Mouse (Mus musculus): ENCODE measurements around the gene Rp9. TPM values are rescaled to one million over a fixed set of nuclear protein-coding genes. Genes with fewer than 3 reads are reported as not detected.
"Not testable (repeated sequence)": the region's sequence is repeated elsewhere in the genome, so short reads cannot be mapped to it uniquely, and the experiment has no call there.

Rp9 gene
- polyA plus RNA-seq, 1 experiment: 91.6 TPM

GRCm38 (mm10) chr9:22455041-22455440 is 14.5 kb downstream of the Rp9 start:
- H3K27ac ChIP-seq (ENCODE audit: insufficient read depth, low read length): no peak overlapping the region
- no peak overlapping the region for H3K4me3 ChIP-seq (replicated peaks; ENCODE audit: insufficient read depth, low read depth, low read length)
- TF ChIP-seq POLR2A (IDR thresholded peaks at IDR 0.05; ENCODE audit: borderline replicate concordance, insufficient read depth, low read length): no peak
- TF ChIP-seq CTCF (IDR thresholded peaks at IDR 0.05; ENCODE audit: borderline replicate concordance, insufficient read depth, low read depth, low read length): no peak
- no peaks in the 10 kb centered on the region for H3K27me3 ChIP-seq (ENCODE audit: control insufficient read depth, insufficient read depth, low read length)
- H3K4me1 ChIP-seq (ENCODE audit: control insufficient read depth, insufficient read depth, low read length): no peaks in the 10 kb centered on the region; the same call in 1 of the 2 replicates
- no peak for DNase-seq

DNA sequence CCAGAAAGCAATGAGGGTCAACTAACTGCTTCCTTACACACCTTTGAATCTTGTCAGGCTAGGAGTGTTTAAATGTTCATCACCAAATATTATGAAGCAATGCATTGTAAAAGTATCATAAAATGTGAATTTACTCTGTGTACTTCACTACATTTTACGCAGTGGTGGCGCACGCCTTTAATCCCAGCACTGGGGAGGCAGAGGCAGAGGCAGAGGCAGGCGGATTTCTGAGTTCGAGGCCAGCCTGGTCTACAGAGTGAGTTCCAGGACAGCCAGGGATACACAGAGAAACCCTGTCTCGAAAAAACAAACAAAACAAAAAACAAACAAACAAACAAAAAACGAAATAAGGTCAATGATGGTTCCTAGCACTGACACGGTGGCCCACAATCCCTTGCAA is 15.6 kb downstream of the Rp9 start, which contains the start of gene Gm17545:
TSS of gene Gm17545 (plus strand) at position 301 of the 400 bp plus-strand sequence.
- WGBS: 94% methylated on average over 8 of the region's 8 CpGs

DNA sequence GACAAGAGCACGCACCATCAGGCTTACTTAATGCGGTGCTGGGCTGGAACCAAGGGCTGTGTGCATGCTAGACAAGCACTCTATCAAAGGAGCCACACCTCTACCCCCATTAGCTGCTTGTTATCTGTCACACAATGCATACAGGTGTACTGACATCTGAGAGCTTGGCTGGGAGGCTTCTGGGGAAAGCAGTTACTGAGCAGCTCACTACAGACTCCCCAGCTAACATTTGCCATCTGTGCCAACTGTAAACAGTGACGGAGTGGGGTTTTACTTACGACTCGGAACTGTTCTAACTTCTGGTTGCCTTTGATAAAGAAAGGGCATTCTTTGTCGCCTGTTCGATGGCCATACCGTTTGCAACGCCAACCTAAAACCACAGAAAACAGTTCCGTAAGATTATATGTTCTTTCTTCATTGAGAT is 16.0 kb downstream of the Rp9 start:
- Histone ChIP-seq H3K4me3 (replicated peaks; ENCODE audit: insufficient read depth, low read depth, low read length) (no peak overlapping the region), H3K4me1 (ENCODE audit: control insufficient read depth, insufficient read depth, low read length) (no peaks in the 10 kb centered on the region; the same call in 1 of the 2 replicates), H3K27ac (ENCODE audit: insufficient read depth, low read length) (no peak overlapping the region), H3K27me3 (ENCODE audit: control insufficient read depth, insufficient read depth, low read length) (no peaks in the 10 kb centered on the region)
- no peak for DNase-seq
- TF ChIP-seq CTCF (IDR thresholded peaks at IDR 0.05; ENCODE audit: borderline replicate concordance, insufficient read depth, low read depth, low read length): no peak
- TF ChIP-seq POLR2A (IDR thresholded peaks at IDR 0.05; ENCODE audit: borderline replicate concordance, insufficient read depth, low read length): no peak
- 82% methylated on average over 10 of the region's 10 CpGs for WGBS

More for the DNA sequence above, 15.6 kb downstream of the Rp9 start, which contains the start of gene Gm17545:
- H3K4me1 ChIP-seq (ENCODE audit: control insufficient read depth, insufficient read depth, low read length); H3K27ac ChIP-seq (ENCODE audit: insufficient read depth, low read length); H3K4me3 ChIP-seq (replicated peaks; ENCODE audit: insufficient read depth, low read depth, low read length); DNase-seq; H3K27me3 ChIP-seq (ENCODE audit: control insufficient read depth, insufficient read depth, low read length): not testable (repeated sequence)

DNA sequence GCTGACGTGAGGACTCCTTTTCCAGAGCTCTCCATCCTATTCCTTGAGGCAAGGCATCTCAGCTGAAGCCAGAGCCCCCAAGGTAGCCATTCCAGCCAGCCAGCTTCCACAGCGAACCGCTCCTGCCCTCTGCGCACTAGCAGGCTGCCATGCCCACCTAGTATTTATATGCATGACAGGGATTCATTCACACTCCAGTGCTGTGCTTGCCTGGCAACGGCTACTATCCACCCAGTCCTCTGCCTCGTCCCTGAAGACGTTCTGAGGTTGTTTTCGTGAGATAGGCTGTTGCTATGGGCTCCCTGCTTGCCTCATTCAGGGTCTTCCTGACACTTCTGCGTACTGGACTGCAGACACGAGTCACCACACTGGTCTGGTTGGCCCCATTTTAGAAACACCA is 16.8 kb downstream of the Rp9 start:
- H3K27ac ChIP-seq (ENCODE audit: insufficient read depth, low read length): no peak overlapping the region
- WGBS: 81% methylated on average over 10 of the region's 10 CpGs
- H3K4me1 ChIP-seq (ENCODE audit: control insufficient read depth, insufficient read depth, low read length): no peaks in the 10 kb centered on the region; the same call in 1 of the 2 replicates
- TF ChIP-seq POLR2A (IDR thresholded peaks at IDR 0.05; ENCODE audit: borderline replicate concordance, insufficient read depth, low read length): no peak
- TF ChIP-seq CTCF (IDR thresholded peaks at IDR 0.05; ENCODE audit: borderline replicate concordance, insufficient read depth, low read depth, low read length): no peak
- no peak for DNase-seq
- no peak overlapping the region for H3K4me3 ChIP-seq (replicated peaks; ENCODE audit: insufficient read depth, low read depth, low read length)
- H3K27me3 ChIP-seq (ENCODE audit: control insufficient read depth, insufficient read depth, low read length): no peaks in the 10 kb centered on the region

DNA sequence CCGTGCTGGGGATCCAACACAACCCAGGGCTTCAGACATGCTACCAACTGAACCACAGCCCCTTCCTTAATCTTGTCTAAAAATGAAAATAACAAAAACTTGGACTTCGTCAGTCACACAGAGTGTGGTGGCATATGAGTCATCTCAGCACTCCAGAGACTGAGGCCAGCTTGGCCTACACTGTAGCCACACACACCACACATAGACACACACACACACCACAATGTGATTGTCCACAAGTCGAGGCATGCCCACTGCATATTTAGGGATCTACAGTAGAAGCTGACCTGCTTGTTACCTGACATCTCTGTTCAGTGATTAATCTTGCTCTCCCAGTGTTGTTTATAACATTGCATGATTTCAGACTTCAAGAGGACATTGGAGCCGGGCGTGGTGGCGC is 20.3 kb downstream of the Rp9 start:
- no peak for TF ChIP-seq CTCF (IDR thresholded peaks at IDR 0.05; ENCODE audit: borderline replicate concordance, insufficient read depth, low read depth, low read length)
- TF ChIP-seq POLR2A (IDR thresholded peaks at IDR 0.05; ENCODE audit: borderline replicate concordance, insufficient read depth, low read length): no peak
- 80% methylated on average over 6 of the region's 6 CpGs for WGBS
- no peak for DNase-seq

DNA sequence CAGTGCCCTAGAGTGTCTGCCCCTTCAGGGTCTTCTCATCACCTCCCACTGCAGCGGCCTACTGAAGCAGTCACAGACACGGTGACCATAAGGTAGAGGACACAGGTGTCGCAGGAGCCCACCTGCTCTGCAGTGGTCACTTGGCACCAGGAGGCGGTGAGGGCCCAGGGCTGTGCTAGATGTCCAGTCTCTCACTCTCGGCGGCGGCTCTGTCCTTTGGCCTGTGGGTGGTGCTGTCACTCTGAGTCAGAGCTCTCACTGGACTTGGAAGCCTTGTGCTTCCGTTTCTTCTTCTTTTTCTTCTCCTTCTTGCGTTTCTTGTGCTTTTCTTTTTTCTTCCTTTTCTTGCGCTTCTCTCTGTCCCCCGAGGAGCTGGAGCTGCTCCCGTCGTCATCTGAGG is 21.1 kb downstream of the Rp9 start:
- TF ChIP-seq POLR2A (IDR thresholded peaks at IDR 0.05; ENCODE audit: borderline replicate concordance, insufficient read depth, low read length) (no peak), CTCF (IDR thresholded peaks at IDR 0.05; ENCODE audit: borderline replicate concordance, insufficient read depth, low read depth, low read length) (peak; percentile 56)
- H3K4me1 ChIP-seq (ENCODE audit: control insufficient read depth, insufficient read depth, low read length): no peaks in the 10 kb centered on the region; the same call in 1 of the 2 replicates
- no peaks in the 10 kb centered on the region for H3K27me3 ChIP-seq (ENCODE audit: control insufficient read depth, insufficient read depth, low read length)
- WGBS: 62% methylated on average over 13 of the region's 13 CpGs
- no peak overlapping the region for H3K4me3 ChIP-seq (replicated peaks; ENCODE audit: insufficient read depth, low read depth, low read length)
- peak in 1 of 2 experiments; percentile 29 for DNase-seq
- no peak overlapping the region for H3K27ac ChIP-seq (ENCODE audit: insufficient read depth, low read length)

More for the DNA sequence above, 20.3 kb downstream of the Rp9 start:
- H3K4me1 ChIP-seq (ENCODE audit: control insufficient read depth, insufficient read depth, low read length): no peaks in the 10 kb centered on the region; the same call in 1 of the 2 replicates
- no peaks in the 10 kb centered on the region for H3K27me3 ChIP-seq (ENCODE audit: control insufficient read depth, insufficient read depth, low read length)
- H3K4me3 ChIP-seq (replicated peaks; ENCODE audit: insufficient read depth, low read depth, low read length): no peak overlapping the region
- no peak overlapping the region for H3K27ac ChIP-seq (ENCODE audit: insufficient read depth, low read length)

DNA sequence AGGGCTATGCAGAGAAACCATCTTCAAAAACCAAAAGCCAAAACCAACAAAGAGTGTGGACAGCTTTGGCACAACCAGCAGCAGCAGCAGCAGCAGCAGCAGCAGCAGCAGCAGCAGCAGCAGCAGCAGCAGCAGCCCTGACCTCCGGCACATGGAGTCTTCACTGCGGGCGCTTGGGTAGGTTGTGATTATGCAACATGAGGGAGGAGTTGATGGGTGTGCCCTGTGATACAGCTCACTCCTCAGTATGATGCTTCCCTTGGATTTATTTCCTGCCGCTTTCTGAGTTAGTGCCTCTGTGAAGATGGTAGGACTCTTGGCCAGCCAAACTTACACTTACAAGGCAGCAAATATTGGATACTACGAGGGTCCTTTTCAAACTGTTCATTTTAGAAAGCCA is 22.3 kb downstream of the Rp9 start:
- TF ChIP-seq CTCF (IDR thresholded peaks at IDR 0.05; ENCODE audit: borderline replicate concordance, insufficient read depth, low read depth, low read length) (no peak), POLR2A (IDR thresholded peaks at IDR 0.05; ENCODE audit: borderline replicate concordance, insufficient read depth, low read length) (no peak)
- Histone ChIP-seq H3K4me3 (replicated peaks; ENCODE audit: insufficient read depth, low read depth, low read length) (no peak overlapping the region), H3K4me1 (ENCODE audit: control insufficient read depth, insufficient read depth, low read length) (no peaks in the 10 kb centered on the region; the same call in 1 of the 2 replicates), H3K27me3 (ENCODE audit: control insufficient read depth, insufficient read depth, low read length) (no peaks in the 10 kb centered on the region), H3K27ac (ENCODE audit: insufficient read depth, low read length) (no peak overlapping the region)
- 82% methylated on average over 5 of the region's 5 CpGs for WGBS
- no peak for DNase-seq

DNA sequence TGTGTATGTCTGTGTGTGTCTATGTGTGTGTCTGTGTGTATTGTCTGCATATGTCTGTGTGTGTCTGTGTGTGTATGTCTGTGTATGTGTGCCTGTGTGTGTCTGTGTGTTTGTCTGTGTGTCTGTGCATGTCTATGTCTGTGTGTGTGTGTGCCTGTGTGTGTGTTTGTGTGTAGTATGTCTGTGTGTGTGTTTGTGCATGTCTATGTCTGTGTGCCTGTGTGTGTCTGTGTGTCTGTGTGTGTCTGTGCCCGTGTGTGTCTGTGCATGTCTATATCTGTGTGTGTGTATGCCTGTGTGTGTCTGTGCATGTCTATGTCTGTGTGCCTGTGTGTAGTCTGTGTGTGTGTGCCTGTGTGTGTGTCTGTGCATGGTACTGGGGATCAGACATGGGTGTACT is 24.4 kb downstream of the Rp9 start:
- TF ChIP-seq CTCF (IDR thresholded peaks at IDR 0.05; ENCODE audit: borderline replicate concordance, insufficient read depth, low read depth, low read length) (no peak), POLR2A (IDR thresholded peaks at IDR 0.05; ENCODE audit: borderline replicate concordance, insufficient read depth, low read length) (no peak)
- 88% methylated on average over 1 of the region's 1 CpGs for WGBS
- Histone ChIP-seq H3K4me1 (ENCODE audit: control insufficient read depth, insufficient read depth, low read length) (no peaks in the 10 kb centered on the region; the same call in 1 of the 2 replicates), H3K27me3 (ENCODE audit: control insufficient read depth, insufficient read depth, low read length) (no peaks in the 10 kb centered on the region), H3K27ac (ENCODE audit: insufficient read depth, low read length) (no peak overlapping the region), H3K4me3 (replicated peaks; ENCODE audit: insufficient read depth, low read depth, low read length) (no peak overlapping the region)
- no peak for DNase-seq

Data from cerebellum, adult 2 months (tissue).